Mouse (Mus musculus) embryonic facial prominence, embryonic 11.5 days (tissue): ENCODE measurements around the gene Vmn1r75. TPM values are rescaled to one million over a fixed set of nuclear protein-coding genes. Genes with fewer than 3 reads are reported as not detected.

Experiments used
- ATAC-seq: fragments of 200-750 bp; cut with Nextera tagmentation; replicated peaks from 2 replicates; pipeline ENCODE4 v1.8.0; 2017; ENCODE audit warnings: low read depth; ENCODE audit not compliant: insufficient number of reproducible peaks, low FRiP score, low TSS enrichment
- DNase-seq: peaks from one replicate; pipeline ENCODE4 v3.0.0-alpha.2; 2015; ENCODE audit warnings: low spot score
- H3K27ac ChIP-seq: fragments of 300-500 bp; sonication (generic); replicated peaks from 2 replicates; pipeline ENCODE4 v1.5.1; 2014; ENCODE audit warnings: mild to moderate bottlenecking, low read depth, low read length, control low read depth
- H3K27me3 ChIP-seq: fragments of 300-500 bp; sonication (generic); 2 replicates; pipeline ENCODE4 v1.6.1; 2014; ENCODE audit warnings: mild to moderate bottlenecking, low read length, moderate library complexity, mixed read lengths; ENCODE audit not compliant: control insufficient read depth, insufficient read depth
- H3K36me3 ChIP-seq: fragments of 300-500 bp; sonication (generic); replicated peaks from 2 replicates; pipeline ENCODE4 v1.6.1; 2014; ENCODE audit warnings: low read depth, mild to moderate bottlenecking, low read length, moderate library complexity, mixed read lengths; ENCODE audit not compliant: control insufficient read depth, insufficient read depth
- H3K4me1 ChIP-seq: fragments of 300-500 bp; sonication (generic); 2 replicates; pipeline ENCODE4 v1.6.1; 2014; ENCODE audit warnings: low read length, mixed read lengths; ENCODE audit not compliant: control insufficient read depth, insufficient read depth
- H3K4me2 ChIP-seq: fragments of 300-500 bp; sonication (generic); 2 replicates; pipeline ENCODE4 v1.6.1; 2014; ENCODE audit warnings: low read depth, mild to moderate bottlenecking, control low read depth, low read length, moderate library complexity
- H3K4me3 ChIP-seq: fragments of 300-500 bp; sonication (generic); 2 replicates; pipeline ENCODE4 v1.5.1; 2014; ENCODE audit warnings: low read depth, low read length, control low read depth
- H3K9ac ChIP-seq: fragments of 300-500 bp; sonication (generic); replicated peaks from 2 replicates; pipeline ENCODE4 v1.6.1; 2014; ENCODE audit warnings: mild to moderate bottlenecking, control low read depth, low read length
- H3K9me3 ChIP-seq: fragments of 300-500 bp; sonication (generic); replicated peaks from 2 replicates; pipeline ENCODE4 v1.6.1; 2016; ENCODE audit warnings: mild to moderate bottlenecking, low read length, inconsistent platforms, mixed read lengths; ENCODE audit not compliant: control insufficient read depth
- WGBS: fragments of 180-500 bp; shearing (Covaris S2); extraction: QIAGEN DNeasy Blood & Tissue Kit; methylation state at CpG from one replicate; pipeline ENCODE4 v1.1.7; 2014; 5-methylcytosine and 5-hydroxymethylcytosine counted together
- polyA plus RNA-seq: library from polyadenylated mRNA; unstranded; fragments of >200 nt; fragmentation: Nextera tagmentation; extraction: Ambion mirVana; gene quantifications from 2 replicates; pipeline ENCODE4 v1.2.1, GENCODE M21; 2014

Vmn1r75 gene
- not detected in 2 replicates for polyA plus RNA-seq

GRCm38 (mm10) chr7:11874330-11874729, at the start of gene Vmn1r75:
TSS of gene Vmn1r75 (plus strand) at chr7:11874630.
- Histone ChIP-seq H3K9ac (no peak within 1 kb of the TSS), H3K4me2 (no peak within 1 kb of the TSS), H3K4me1 (no peaks in the 10 kb centered on the region), H3K4me3 (no peak within 1 kb of the TSS), H3K9me3 (no peaks in the 10 kb centered on the region; the same call in 1 of the 2 replicates), H3K36me3 (no peaks in the 10 kb centered on the region), H3K27ac (no peak within 1 kb of the TSS), H3K27me3 (no peaks in the 10 kb centered on the region)
- DNase-seq (no peak), ATAC-seq (no peak)

DNA sequence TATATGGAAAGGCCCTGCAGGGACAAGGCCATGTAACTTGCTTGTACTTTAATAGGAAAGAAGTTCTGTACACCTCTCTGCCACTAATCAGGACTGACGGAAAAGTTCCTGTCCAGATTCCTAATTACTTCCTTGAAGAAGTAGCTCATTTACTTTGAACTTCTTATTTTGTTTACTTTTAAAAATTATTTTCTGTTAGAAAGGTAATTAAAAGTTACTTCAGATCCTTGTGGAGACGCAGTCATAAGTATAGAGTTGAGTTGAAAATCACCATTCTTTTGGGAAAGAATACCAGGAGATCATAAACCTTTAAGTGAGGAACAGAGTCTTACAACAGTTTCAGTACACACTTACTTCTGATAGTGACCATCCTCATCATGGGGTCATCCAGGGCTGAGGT, 40.8 kb upstream of the Vmn1r75 start, which contains the start of gene Vmn1r74:
Gene Vmn1r74 (plus strand): TSS at position 301 of the 400 bp plus-strand sequence.
- WGBS, result 78% methylated on average over 2 of the region's 2 CpGs
- DNase-seq (no peak), ATAC-seq (no peak)

More for the DNA sequence above, 40.8 kb upstream of the Vmn1r75 start, which contains the start of gene Vmn1r74:
- H3K4me3 ChIP-seq, result no peak within 1 kb of the TSS
- H3K9me3 ChIP-seq, result no peaks in the 10 kb centered on the region
- no peaks in the 10 kb centered on the region for H3K36me3 ChIP-seq
- no peak within 1 kb of the TSS for H3K27ac ChIP-seq
- no peaks in the 10 kb centered on the region for H3K27me3 ChIP-seq
- H3K4me1 ChIP-seq, result no peaks in the 10 kb centered on the region
- H3K9ac ChIP-seq, result no peak within 1 kb of the TSS
- H3K4me2 ChIP-seq, result no peak within 1 kb of the TSS

Other genes starting within 250 kb of the Vmn1r75 start
- not detected in 2 replicates for gene Vmn1r72, start 194.5 kb upstream of the Vmn1r75 start, polyA plus RNA-seq
- gene Vmn1r73, start 144.4 kb upstream of the Vmn1r75 start, polyA plus RNA-seq, result not detected in 2 replicates
- not detected in 2 replicates for gene Vmn1r74, start 40.6 kb upstream of the Vmn1r75 start, polyA plus RNA-seq
- gene Vmn1r76, start 63.6 kb downstream of the Vmn1r75 start, polyA plus RNA-seq, result not detected in 2 replicates
- gene Vmn1r77, start 162.1 kb downstream of the Vmn1r75 start, polyA plus RNA-seq, result not detected in 2 replicates